Mouse (Mus musculus) c-Kit-positive CD71-positive TER-119-positive erythroid progenitor cells, embryonic 14.5 days (primary cell): ENCODE results near the gene Myh9.

ENCODE experiments used
- DNase-seq: peaks from one replicate; pipeline ENCODE4 v3.0.0-alpha.2; 2013; ENCODE audit warnings: low spot score

Myh9 gene

GRCm38 (mm10) chr15:77828242-77828641, 13.7 kb downstream of the Myh9 start:
- DNase-seq = no peak

- no peak for DNase-seq
These were observed 14.2 kb downstream of the Myh9 start for GRCm38 (mm10) chr15:77827794-77828193.

- no peak for DNase-seq
These were observed 14.6 kb downstream of the Myh9 start for GRCm38 (mm10) chr15:77827379-77827778.

GRCm38 (mm10) chr15:77825382-77825781, 16.6 kb downstream of the Myh9 start:
- no peak for DNase-seq

- no peak for DNase-seq
These were observed 17.7 kb downstream of the Myh9 start for GRCm38 (mm10) chr15:77824321-77824720.

GRCm38 (mm10) chr15:77823634-77824033, 18.3 kb downstream of the Myh9 start:
- no peak for DNase-seq

- DNase-seq = no peak
These were observed 18.8 kb downstream of the Myh9 start for GRCm38 (mm10) chr15:77823196-77823595.

GRCm38 (mm10) chr15:77822671-77823070, 19.3 kb downstream of the Myh9 start:
- no peak for DNase-seq

GRCm38 (mm10) chr15:77822057-77822466, 19.9 kb downstream of the Myh9 start:
- no peak for DNase-seq

- DNase-seq = no peak
These were observed 20.6 kb downstream of the Myh9 start for GRCm38 (mm10) chr15:77821424-77821823.

GRCm38 (mm10) chr15:77820480-77821163, 21.4 kb downstream of the Myh9 start:
- no peak for DNase-seq

GRCm38 (mm10) chr15:77819894-77820387, 22.0 kb downstream of the Myh9 start:
- no peak for DNase-seq

GRCm38 (mm10) chr15:77818556-77819158, 23.3 kb downstream of the Myh9 start:
- DNase-seq = no peak

- DNase-seq = no peak
These were observed 24.6 kb downstream of the Myh9 start for GRCm38 (mm10) chr15:77817417-77817816.

- DNase-seq = no peak
These were observed 25.4 kb downstream of the Myh9 start for GRCm38 (mm10) chr15:77816601-77816950.

- no peak for DNase-seq
These were observed 25.9 kb downstream of the Myh9 start for GRCm38 (mm10) chr15:77815867-77816600.

GRCm38 (mm10) chr15:77813639-77814375, 28.2 kb downstream of the Myh9 start:
- no peak for DNase-seq

GRCm38 (mm10) chr15:77812578-77812977, 29.4 kb downstream of the Myh9 start:
- no peak for DNase-seq

- DNase-seq = no peak
These were observed 30.7 kb downstream of the Myh9 start for GRCm38 (mm10) chr15:77811099-77811760.

- no peak for DNase-seq
These were observed 31.4 kb downstream of the Myh9 start for GRCm38 (mm10) chr15:77810416-77811098.

- no peak for DNase-seq
These were observed 32.5 kb downstream of the Myh9 start for GRCm38 (mm10) chr15:77809434-77809833.
